Mouse (Mus musculus) macrophage (primary cell): ENCODE measurements around the gene Zbtb48. TPM values are rescaled to one million over a fixed set of nuclear protein-coding genes. Genes with fewer than 3 reads are reported as not detected.

Source experiments
- H3K27ac ChIP-seq: fragments of 350-480 bp; formaldehyde crosslinking; 2 replicates; pipeline ENCODE4 v1.9.0; 2021
- H3K36me3 ChIP-seq: fragments of 350-480 bp; formaldehyde crosslinking; 2 replicates; pipeline ENCODE4 v1.9.0; 2021; ENCODE audit errors: inconsistent target
- H3K4me3 ChIP-seq: fragments of 350-480 bp; formaldehyde crosslinking; 2 replicates; pipeline ENCODE4 v1.9.0; 2021; ENCODE audit errors: inconsistent target
- H3K79me2 ChIP-seq: fragments of 350-480 bp; formaldehyde crosslinking; 2 replicates; pipeline ENCODE4 v1.9.0; 2021; ENCODE audit errors: inconsistent target
- WGBS: methylation state at CpG from one replicate; pipeline ENCODE4 v1.1.7; 2026; ENCODE audit warnings: inconsistent platforms; ENCODE audit not compliant: missing documents; 5-methylcytosine and 5-hydroxymethylcytosine counted together
- polyA plus RNA-seq: library from polyadenylated mRNA; stranded (reverse); fragments of 250-400 nt; gene quantifications from 3 replicates; pipeline ENCODE4 v1.2.4, GENCODE M21; 2018; ENCODE audit warnings: inconsistent platforms

Zbtb48 gene
- polyA plus RNA-seq, 1 experiment from 2014 or later = 5.0 TPM

DNA sequence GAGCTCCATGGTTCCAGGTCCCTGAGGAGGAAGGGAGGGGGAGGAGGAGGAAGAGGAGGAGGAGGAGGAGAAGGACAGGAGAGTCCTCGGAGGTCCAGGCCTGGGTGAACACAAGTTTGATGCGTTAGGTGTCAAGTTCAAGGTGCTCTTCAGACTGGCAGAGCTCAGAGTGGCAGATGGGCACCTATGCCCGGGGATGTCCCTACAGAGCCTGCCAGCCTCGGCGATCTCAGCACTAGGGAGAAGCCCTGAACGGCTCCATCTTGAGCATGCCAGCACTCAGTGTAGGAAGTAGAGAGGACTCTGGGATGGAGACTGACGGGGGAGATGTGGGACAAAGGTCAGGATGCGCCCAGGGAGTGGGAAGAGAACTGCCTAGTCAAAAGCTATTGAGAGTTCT is 40.8 kb downstream of the Zbtb48 start:
- Histone ChIP-seq H3K4me3 (no peak overlapping the region), H3K36me3 (peaks cover 19% of the 10 kb centered on the region; the same call in 1 of the 2 replicates), H3K79me2 (peaks cover 9% of the 10 kb centered on the region; the same call in 1 of the 2 replicates), H3K27ac (no peak overlapping the region)
- 92% methylated on average over 8 of the region's 8 CpGs for WGBS

DNA sequence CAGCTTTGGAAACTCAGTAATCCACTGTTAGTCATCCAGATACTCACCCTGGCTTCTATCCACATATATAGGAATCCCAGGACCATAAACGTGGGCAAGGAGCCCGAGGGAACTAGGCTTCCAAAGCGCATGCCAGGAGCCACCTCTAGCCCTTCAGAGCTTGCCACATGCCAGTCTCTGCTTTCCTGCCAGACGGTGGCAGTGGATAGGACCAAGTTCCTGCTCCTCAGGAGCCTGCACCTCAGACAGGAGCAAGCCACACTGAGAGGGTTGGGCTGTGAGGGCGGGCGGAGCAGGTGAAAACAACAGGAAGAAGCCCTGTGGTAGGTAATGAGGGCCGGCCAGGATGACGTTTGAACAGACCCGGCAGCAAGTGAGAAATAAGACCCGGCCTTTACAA is 41.6 kb downstream of the Zbtb48 start:
- Histone ChIP-seq H3K79me2 (peaks cover 9% of the 10 kb centered on the region; the same call in 1 of the 2 replicates), H3K27ac (no peak overlapping the region), H3K36me3 (peaks cover 12% of the 10 kb centered on the region; the same call in 1 of the 2 replicates), H3K4me3 (no peak overlapping the region)
- WGBS = 70% methylated on average over 10 of the region's 10 CpGs

- 90% methylated on average over 6 of the region's 9 CpGs for whole genome bisulfite sequencing
Observed at GRCm38 (mm10) chr4:151983560-151983959, 43.9 kb downstream of the Zbtb48 start.

DNA sequence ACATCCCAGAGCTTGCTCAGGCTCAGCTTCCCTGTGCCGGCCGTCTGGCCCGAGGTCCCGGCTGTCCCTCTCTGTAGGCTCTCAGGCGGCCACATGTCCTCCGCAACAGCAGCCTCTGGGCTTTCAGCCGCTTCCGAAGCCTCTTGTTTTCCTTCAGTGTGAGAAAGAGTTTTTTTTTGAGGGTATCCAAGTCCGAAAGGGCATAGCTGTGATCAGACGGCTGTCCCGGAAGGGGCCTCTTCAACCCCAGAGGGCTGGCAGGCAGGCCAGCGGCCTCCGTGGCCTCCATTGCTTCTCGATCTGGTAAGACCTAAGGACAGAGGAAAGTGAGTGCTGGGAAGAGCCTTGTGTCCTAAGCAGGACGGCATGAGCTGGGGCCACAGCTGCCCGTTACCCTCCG is 44.4 kb downstream of the Zbtb48 start:
- no peak overlapping the region for H3K27ac ChIP-seq
- H3K79me2 ChIP-seq = peaks cover 5% of the 10 kb centered on the region; the same call in 1 of the 2 replicates
- peaks cover 23% of the 10 kb centered on the region; the same call in 1 of the 2 replicates for H3K36me3 ChIP-seq
- WGBS = 87% methylated on average over 17 of the region's 17 CpGs
- no peak overlapping the region for H3K4me3 ChIP-seq

More at GRCm38 (mm10) chr4:151983560-151983959, 43.9 kb downstream of the Zbtb48 start:
- Histone ChIP-seq H3K79me2 (peaks cover 9% of the 10 kb centered on the region; the same call in 1 of the 2 replicates), H3K27ac (no peak overlapping the region), H3K36me3 (peaks cover 23% of the 10 kb centered on the region; the same call in 1 of the 2 replicates), H3K4me3 (no peak overlapping the region)

- peaks cover 29% of the 10 kb centered on the region; the same call in 1 of the 2 replicates for H3K36me3 ChIP-seq
- WGBS = 14% methylated on average over 5 of the region's 5 CpGs
Observed at GRCm38 (mm10) chr4:151981363-151981762, 46.1 kb downstream of the Zbtb48 start.

DNA sequence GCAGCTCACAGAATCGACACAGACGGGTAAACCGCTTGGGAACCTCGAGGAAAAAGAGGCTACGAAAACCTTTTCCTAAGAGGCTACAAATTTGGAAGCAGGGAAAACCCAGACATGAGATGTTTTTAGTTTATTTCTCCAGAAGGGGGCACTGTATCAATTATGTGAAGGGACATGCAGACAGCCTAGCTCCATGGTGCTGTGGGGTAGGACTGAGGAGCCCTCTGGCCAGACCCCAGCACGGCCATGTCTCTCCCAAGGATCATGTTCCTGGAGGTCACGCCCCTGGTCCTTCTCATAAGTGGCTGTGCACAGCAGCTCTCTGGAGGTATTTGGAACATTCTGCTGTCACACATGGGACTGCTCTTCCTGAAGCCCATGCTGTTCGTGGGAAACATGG is 46.8 kb downstream of the Zbtb48 start:
- no peaks in the 10 kb centered on the region for H3K79me2 ChIP-seq
- H3K27ac ChIP-seq = no peak overlapping the region
- 82% methylated on average over 8 of the region's 8 CpGs for WGBS
- H3K4me3 ChIP-seq = no peak overlapping the region
- H3K36me3 ChIP-seq = peaks cover 30% of the 10 kb centered on the region; the same call in 1 of the 2 replicates

More at GRCm38 (mm10) chr4:151981363-151981762, 46.1 kb downstream of the Zbtb48 start:
- H3K4me3 ChIP-seq = no peak overlapping the region
- no peak overlapping the region for H3K27ac ChIP-seq
- H3K79me2 ChIP-seq = no peaks in the 10 kb centered on the region

DNA sequence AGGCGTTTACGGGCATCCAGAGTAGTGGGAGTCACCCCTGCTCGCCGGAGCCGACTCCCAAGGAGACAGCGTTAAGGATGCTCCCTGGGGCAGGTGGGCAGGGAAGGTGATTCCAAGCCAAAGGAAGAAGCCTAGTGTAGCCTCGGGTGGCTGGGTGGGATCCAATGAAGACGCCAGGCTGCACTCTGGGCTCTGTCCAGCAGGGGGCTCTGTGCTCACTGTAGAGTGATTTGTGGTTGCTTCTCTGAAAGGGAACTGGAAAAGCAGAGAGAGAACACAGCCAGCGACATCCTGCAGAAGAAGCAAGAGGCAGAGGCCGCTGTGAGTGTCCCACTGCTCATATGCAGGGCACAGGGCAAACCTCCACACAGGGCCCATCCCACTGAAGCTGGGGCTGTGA is 49.7 kb downstream of the Zbtb48 start:
- Histone ChIP-seq H3K36me3 (peaks cover 47% of the 10 kb centered on the region; the same call in 1 of the 2 replicates), H3K27ac (no peak overlapping the region), H3K79me2 (no peaks in the 10 kb centered on the region), H3K4me3 (no peak overlapping the region)
- 40% methylated on average over 10 of the region's 10 CpGs for WGBS

- WGBS = 97% methylated on average over 3 of the region's 3 CpGs
- Histone ChIP-seq H3K36me3 (peaks cover 52% of the 10 kb centered on the region; the same call in 1 of the 2 replicates), H3K27ac (no peak overlapping the region), H3K79me2 (no peaks in the 10 kb centered on the region), H3K4me3 (no peak overlapping the region)
Observed at GRCm38 (mm10) chr4:151975441-151975840, 52.0 kb downstream of the Zbtb48 start.

DNA sequence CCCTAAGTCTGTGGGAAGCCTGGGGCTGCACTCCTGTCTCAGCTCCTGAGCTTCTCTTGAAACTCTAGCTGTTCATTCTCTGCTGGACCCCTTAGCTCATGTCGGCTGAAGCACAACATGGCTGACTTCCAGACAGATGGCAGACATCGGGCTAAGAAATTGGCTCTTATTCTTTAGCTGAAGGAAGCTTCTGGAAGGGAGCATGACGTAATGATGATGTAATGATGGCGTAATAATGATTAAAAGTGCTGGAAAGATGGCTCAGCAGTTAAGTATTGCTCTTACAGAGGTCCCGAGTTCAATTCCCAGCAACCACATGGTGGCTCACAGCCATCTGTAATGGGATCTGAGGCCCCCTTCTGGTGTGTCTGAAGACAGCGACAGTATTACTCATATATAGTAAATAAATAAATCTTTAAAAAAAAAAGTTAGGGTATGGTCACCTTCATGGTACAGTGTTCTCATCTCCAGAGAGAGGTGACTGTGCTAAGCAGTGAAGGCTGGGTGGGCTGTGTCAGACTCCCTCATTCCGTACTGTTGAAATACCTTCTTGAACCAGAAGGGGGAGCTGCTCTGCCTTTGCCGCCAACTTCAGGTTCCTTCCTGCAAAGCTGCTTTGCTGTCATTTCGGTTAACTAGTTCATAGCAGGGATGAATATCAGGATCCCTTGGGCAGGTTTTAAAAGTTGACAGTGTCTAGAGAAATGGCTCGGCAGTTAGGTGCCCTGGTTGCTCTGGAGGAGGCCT is 55.1 kb downstream of the Zbtb48 start:
- H3K79me2 ChIP-seq = no peaks in the 10 kb centered on the region
- no peak overlapping the region for H3K4me3 ChIP-seq
- H3K27ac ChIP-seq = no peak overlapping the region
- peaks cover 48% of the 10 kb centered on the region; the same call in 1 of the 2 replicates for H3K36me3 ChIP-seq
- WGBS = 78% methylated on average over 10 of the region's 10 CpGs

Other genes with a start within 250 kb of the Zbtb48 start
- 8.7 to 23.8 TPM (median 16.9 TPM) in 3 replicates for gene Camta1, start 165.8 kb downstream of the Zbtb48 start, polyA plus RNA-seq
- gene Dnajc11, start 94.0 kb downstream of the Zbtb48 start, polyA plus RNA-seq = 27.8 to 45.3 TPM (median 43.7 TPM) in 3 replicates
- 5.4 to 24.7 TPM (median 14.9 TPM) in 3 replicates for gene Thap3, start 38.7 kb downstream of the Zbtb48 start, polyA plus RNA-seq
- 7.5 to 11.5 TPM (median 10.7 TPM) in 3 replicates for gene Phf13, start 31.4 kb downstream of the Zbtb48 start, polyA plus RNA-seq
- 5.1 to 13.0 TPM (median 8.0 TPM) in 3 replicates for gene Klhl21, start 18.9 kb downstream of the Zbtb48 start, polyA plus RNA-seq
- gene Tas1r1, start 10.9 kb upstream of the Zbtb48 start, polyA plus RNA-seq = not detected in 3 replicates
- 12.0 to 24.1 TPM (median 14.8 TPM) in 3 replicates for gene Nol9, start 11.7 kb upstream of the Zbtb48 start, polyA plus RNA-seq
- 1.00 to 1.5 TPM (median 1.1 TPM) in 3 replicates for gene Plekhg5, start 44.8 kb upstream of the Zbtb48 start, polyA plus RNA-seq
- 0.11 TPM in 1 of 3 replicates, not detected in the others for gene Tnfrsf25, start 88.3 kb upstream of the Zbtb48 start, polyA plus RNA-seq
- 0.34 to 0.42 TPM (median 0.34 TPM) in 3 replicates for gene Espn, start 124.7 kb upstream of the Zbtb48 start, polyA plus RNA-seq
- gene Hes2, start 131.2 kb upstream of the Zbtb48 start, polyA plus RNA-seq = 0.10 TPM in 1 of 3 replicates, not detected in the others
- 18.0 to 35.3 TPM (median 23.7 TPM) in 3 replicates for gene Acot7, start 150.5 kb upstream of the Zbtb48 start, polyA plus RNA-seq
- gene Gpr153, start 246.6 kb upstream of the Zbtb48 start, polyA plus RNA-seq = not detected in 3 replicates